Mouse (Mus musculus) limb, embryonic 12.5 days (tissue): ENCODE measurements around the gene 0610009B22Rik. TPM values are rescaled to one million over a fixed set of nuclear protein-coding genes. Genes with fewer than 3 reads are reported as not detected.

Experiments used
- ATAC-seq: fragments of 200-750 bp; cut with Nextera tagmentation; 2 replicates; pipeline ENCODE4 v1.8.0; 2017; ENCODE audit warnings: low read depth, moderate TSS enrichment; ENCODE audit not compliant: insufficient number of reproducible peaks, insufficient read depth, low FRiP score, low TSS enrichment
- H3K27ac ChIP-seq: fragments of 300-500 bp; sonication (generic); 2 replicates; pipeline ENCODE4 v1.5.1; 2016; ENCODE audit warnings: mild to moderate bottlenecking, moderate library complexity
- H3K27me3 ChIP-seq: fragments of 300-500 bp; sonication (generic); 2 replicates; pipeline ENCODE4 v1.6.1; 2016; ENCODE audit warnings: mild to moderate bottlenecking, moderate library complexity
- H3K36me3 ChIP-seq: fragments of 300-500 bp; sonication (generic); 2 replicates; pipeline ENCODE4 v1.6.1; 2016; ENCODE audit warnings: mild to moderate bottlenecking, moderate library complexity
- H3K4me1 ChIP-seq: fragments of 300-500 bp; sonication (generic); replicated peaks from 2 replicates; pipeline ENCODE4 v1.6.1; 2016
- H3K4me2 ChIP-seq: fragments of 300-500 bp; sonication (generic); 2 replicates; pipeline ENCODE4 v1.6.1; 2016; ENCODE audit warnings: mild to moderate bottlenecking, moderate library complexity
- H3K4me3 ChIP-seq: fragments of 300-500 bp; sonication (generic); replicated peaks from 2 replicates; pipeline ENCODE4 v1.5.1; 2016; ENCODE audit warnings: mild to moderate bottlenecking
- H3K9ac ChIP-seq: fragments of 300-500 bp; sonication (generic); replicated peaks from 2 replicates; pipeline ENCODE4 v1.6.1; 2016; ENCODE audit warnings: mild to moderate bottlenecking, moderate library complexity
- H3K9me3 ChIP-seq: fragments of 300-500 bp; sonication (generic); 2 replicates; pipeline ENCODE4 v1.6.1; 2016; ENCODE audit warnings: mild to moderate bottlenecking, moderate library complexity
- WGBS: fragments of 180-500 bp; shearing (Covaris S2); methylation state at CpG from one replicate; pipeline ENCODE4 v1.1.7; 2016; 5-methylcytosine and 5-hydroxymethylcytosine counted together
- polyA plus RNA-seq: library from polyadenylated mRNA; unstranded; fragments of >200 nt; fragmentation: Nextera tagmentation; extraction: Ambion mirVana; gene quantifications from 2 replicates; pipeline ENCODE4 v1.2.1, GENCODE M21; 2016

0610009B22Rik gene
- polyA plus RNA-seq, 1 experiment from 2014 or later, result 100 TPM

DNA sequence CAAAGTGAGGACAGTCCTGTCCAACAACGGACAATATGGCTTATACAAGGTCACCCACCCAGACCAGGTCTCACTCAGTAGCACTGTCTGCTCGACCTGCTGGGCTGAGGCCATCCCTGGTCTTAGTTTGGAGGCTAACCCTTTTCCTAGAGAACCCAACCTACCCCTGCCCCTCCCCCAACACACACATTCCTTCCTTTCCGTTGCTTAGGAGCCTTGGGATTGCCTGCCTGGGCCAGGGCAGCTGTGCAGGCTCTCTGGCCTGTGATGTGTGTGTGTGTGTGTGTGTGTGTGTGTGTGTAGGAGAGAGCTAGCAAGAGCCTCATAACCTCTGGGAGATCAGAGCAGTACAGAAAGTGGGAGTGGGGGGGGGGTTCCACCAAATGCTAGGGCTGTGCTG lies 40.1 kb downstream of the 0610009B22Rik start:
- H3K36me3 ChIP-seq, result peaks cover 23% of the 10 kb centered on the region
- peak overlapping the region; percentile 70 for H3K4me3 ChIP-seq
- 0 out of 2 replicates have a peak, but pooled peaks have one; percentile 22 for ATAC-seq
- WGBS, result 24% methylated on average over 3 of the region's 3 CpGs
- H3K4me1 ChIP-seq, result peaks cover 53% of the 10 kb centered on the region
- no peak overlapping the region; the same call in 1 of the 2 replicates for H3K9ac ChIP-seq
- H3K27ac ChIP-seq, result peak overlapping the region; percentile 83
- peaks cover 8% of the 10 kb centered on the region; the same call in 1 of the 2 replicates for H3K27me3 ChIP-seq
- H3K4me2 ChIP-seq, result peak overlapping the region; percentile 93
- H3K9me3 ChIP-seq, result no peaks in the 10 kb centered on the region; the same call in 1 of the 2 replicates

- peaks cover 57% of the 10 kb centered on the region for H3K4me1 ChIP-seq
- WGBS, result 56% methylated on average over 15 of the region's 15 CpGs
- no peaks in the 10 kb centered on the region; the same call in 1 of the 2 replicates for H3K9me3 ChIP-seq
- peaks cover 11% of the 10 kb centered on the region; the same call in 1 of the 2 replicates for H3K27me3 ChIP-seq
- peaks cover 37% of the 10 kb centered on the region for H3K36me3 ChIP-seq
- ATAC-seq, result no peak
- H3K4me3 ChIP-seq, result 0 out of 2 replicates have a peak overlapping the region, but pooled peaks have one; percentile 4
- H3K4me2 ChIP-seq, result peak overlapping the region; percentile 93
- peak overlapping the region; percentile 83 for H3K27ac ChIP-seq
- no peak overlapping the region for H3K9ac ChIP-seq
Observed at GRCm38 (mm10) chr11:51646751-51647667, 41.7 kb downstream of the 0610009B22Rik start.

GRCm38 (mm10) chr11:51646245-51646644 lies 42.4 kb downstream of the 0610009B22Rik start:
- no peak for ATAC-seq
- H3K4me1 ChIP-seq, result peaks cover 57% of the 10 kb centered on the region

GRCm38 (mm10) chr11:51645293-51645692 lies 43.4 kb downstream of the 0610009B22Rik start:
- H3K9me3 ChIP-seq, result no peaks in the 10 kb centered on the region
- peaks cover 51% of the 10 kb centered on the region for H3K4me1 ChIP-seq
- H3K27ac ChIP-seq, result no peak overlapping the region
- H3K9ac ChIP-seq, result 0 out of 2 replicates have a peak overlapping the region, but pooled peaks have one; percentile 42
- peaks cover 37% of the 10 kb centered on the region for H3K36me3 ChIP-seq
- ATAC-seq, result no peak
- H3K4me2 ChIP-seq, result no peak overlapping the region
- WGBS, result 86% methylated on average over 13 of the region's 13 CpGs
- H3K27me3 ChIP-seq, result peaks cover 11% of the 10 kb centered on the region; the same call in 1 of the 2 replicates
- H3K4me3 ChIP-seq, result no peak overlapping the region

More at GRCm38 (mm10) chr11:51646245-51646644, 42.4 kb downstream of the 0610009B22Rik start:
- Histone ChIP-seq H3K9ac (no peak overlapping the region), H3K27me3 (peaks cover 11% of the 10 kb centered on the region; the same call in 1 of the 2 replicates), H3K4me2 (no peak overlapping the region), H3K27ac (no peak overlapping the region), H3K9me3 (no peaks in the 10 kb centered on the region), H3K36me3 (peaks cover 37% of the 10 kb centered on the region), H3K4me3 (no peak overlapping the region)
- WGBS, result 69% methylated on average over 7 of the region's 7 CpGs

DNA sequence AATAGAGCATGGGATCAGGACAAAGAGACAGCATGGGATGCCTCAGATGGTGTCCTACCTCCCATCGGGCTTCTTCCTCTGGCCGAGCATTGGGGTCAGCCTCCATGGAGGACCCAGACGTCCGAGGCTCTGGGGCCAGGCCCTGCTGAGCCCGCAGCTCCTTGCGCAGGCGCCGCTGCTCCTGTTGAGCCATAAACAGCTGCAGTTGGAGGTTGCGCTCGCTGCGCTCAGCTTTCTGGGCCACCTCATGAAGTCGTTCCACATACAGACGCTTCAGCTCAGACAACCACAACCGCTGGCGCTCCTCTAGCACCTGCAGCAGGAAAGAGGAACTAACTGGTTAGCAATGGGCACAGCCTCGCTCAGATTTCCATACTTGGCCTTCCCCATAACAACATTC lies 44.5 kb downstream of the 0610009B22Rik start:
- H3K4me3 ChIP-seq, result no peak overlapping the region
- 0 out of 2 replicates have a peak, but pooled peaks cover 6% of the 10 kb centered on the region for H3K27me3 ChIP-seq
- peaks cover 37% of the 10 kb centered on the region for H3K36me3 ChIP-seq
- H3K9ac ChIP-seq, result no peak overlapping the region
- peak overlapping the region; percentile 24; the same call in 1 of the 2 replicates for H3K4me2 ChIP-seq
- 76% methylated on average over 16 of the region's 16 CpGs for WGBS
- 0 out of 2 replicates have a peak overlapping the region, but pooled peaks have one; percentile 29 for H3K27ac ChIP-seq
- H3K9me3 ChIP-seq, result no peaks in the 10 kb centered on the region
- ATAC-seq, result no peak
- H3K4me1 ChIP-seq, result peaks cover 40% of the 10 kb centered on the region

DNA sequence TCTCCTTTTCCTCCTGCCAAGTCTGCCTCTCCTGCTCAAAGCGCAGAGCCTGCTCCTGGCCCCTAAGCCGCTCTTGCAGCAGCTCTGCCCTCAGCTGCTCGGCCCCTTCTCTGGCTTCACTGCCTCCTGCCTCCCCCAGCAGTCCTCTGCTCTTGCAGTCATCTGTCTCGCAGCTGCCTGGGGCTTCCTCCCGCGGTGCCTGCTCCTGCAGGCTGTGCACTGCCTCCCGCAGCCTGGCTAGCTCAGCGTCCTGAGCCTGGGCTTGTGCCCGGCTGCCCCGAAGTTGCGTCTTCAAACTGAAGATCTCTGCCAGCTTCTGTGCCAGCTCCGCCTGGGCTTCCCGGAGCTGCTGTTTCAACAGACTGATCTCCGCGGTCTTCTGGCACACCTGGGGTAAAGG lies 44.9 kb downstream of the 0610009B22Rik start:
- WGBS, result 52% methylated on average over 15 of the region's 15 CpGs
- Histone ChIP-seq H3K4me2 (peak overlapping the region; percentile 24; the same call in 1 of the 2 replicates), H3K36me3 (peaks cover 37% of the 10 kb centered on the region), H3K27ac (peak overlapping the region; percentile 29; the same call in 1 of the 2 replicates), H3K27me3 (0 out of 2 replicates have a peak, but pooled peaks cover 6% of the 10 kb centered on the region), H3K9me3 (no peaks in the 10 kb centered on the region), H3K9ac (no peak overlapping the region), H3K4me3 (0 out of 2 replicates have a peak overlapping the region, but pooled peaks have one; percentile 3), H3K4me1 (peaks cover 35% of the 10 kb centered on the region)
- no peak for ATAC-seq

DNA sequence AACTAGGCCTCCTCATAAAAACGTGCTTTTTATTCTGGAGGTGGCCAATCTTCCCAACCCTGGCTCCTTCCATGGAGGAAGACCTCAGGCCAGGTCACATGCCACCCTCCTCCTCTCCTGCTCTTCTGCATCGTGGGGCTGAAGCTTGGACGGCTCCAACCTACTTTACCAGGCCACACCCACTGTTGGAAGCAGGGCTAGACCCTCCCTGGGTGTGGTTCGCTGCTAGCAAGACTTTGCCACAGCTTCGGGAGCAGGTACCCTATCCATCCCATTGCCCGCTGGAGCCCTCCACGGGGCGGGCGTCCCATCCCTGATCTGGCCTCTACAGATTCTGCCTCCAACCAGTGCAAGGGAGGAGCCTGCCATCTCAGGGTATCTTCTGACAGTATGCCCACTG lies 45.5 kb downstream of the 0610009B22Rik start:
- 0 out of 2 replicates have a peak overlapping the region, but pooled peaks have one; percentile 24 for H3K4me2 ChIP-seq
- H3K4me1 ChIP-seq, result peaks cover 30% of the 10 kb centered on the region
- H3K9me3 ChIP-seq, result no peaks in the 10 kb centered on the region
- peak overlapping the region; percentile 29; the same call in 1 of the 2 replicates for H3K27ac ChIP-seq
- ATAC-seq, result no peak
- H3K9ac ChIP-seq, result no peak overlapping the region
- H3K27me3 ChIP-seq, result 0 out of 2 replicates have a peak, but pooled peaks cover 6% of the 10 kb centered on the region
- H3K4me3 ChIP-seq, result no peak overlapping the region
- 77% methylated on average over 9 of the region's 9 CpGs for WGBS
- H3K36me3 ChIP-seq, result peaks cover 37% of the 10 kb centered on the region

GRCm38 (mm10) chr11:51640748-51641147 lies 47.9 kb downstream of the 0610009B22Rik start:
- Histone ChIP-seq H3K9ac (no peak overlapping the region), H3K4me3 (no peak overlapping the region), H3K4me1 (peaks cover 29% of the 10 kb centered on the region), H3K27me3 (0 out of 2 replicates have a peak, but pooled peaks cover 6% of the 10 kb centered on the region), H3K36me3 (peaks cover 36% of the 10 kb centered on the region), H3K27ac (no peak overlapping the region), H3K9me3 (no peaks in the 10 kb centered on the region), H3K4me2 (no peak overlapping the region)
- no peak for ATAC-seq
- 78% methylated on average over 7 of the region's 7 CpGs for WGBS

- peaks cover 28% of the 10 kb centered on the region for H3K4me1 ChIP-seq
- ATAC-seq, result no peak
- no peak overlapping the region; the same call in 1 of the 2 replicates for H3K4me3 ChIP-seq
- no peaks in the 10 kb centered on the region for H3K9me3 ChIP-seq
- H3K27ac ChIP-seq, result peak overlapping the region; percentile 86
- peaks cover 13% of the 10 kb centered on the region for H3K36me3 ChIP-seq
- WGBS, result 70% methylated on average over 5 of the region's 5 CpGs
- H3K9ac ChIP-seq, result no peak overlapping the region
- 0 out of 2 replicates have a peak, but pooled peaks cover 3% of the 10 kb centered on the region for H3K27me3 ChIP-seq
- peak overlapping the region; percentile 52 for H3K4me2 ChIP-seq
Observed at GRCm38 (mm10) chr11:51638497-51638896, 50.2 kb downstream of the 0610009B22Rik start.

- no peaks in the 10 kb centered on the region for H3K9me3 ChIP-seq
- no peak; the same call in 1 of the 2 replicates for ATAC-seq
Observed at GRCm38 (mm10) chr11:51637971-51638414, 50.7 kb downstream of the 0610009B22Rik start.

GRCm38 (mm10) chr11:51636323-51636684 lies 52.4 kb downstream of the 0610009B22Rik start:
- Histone ChIP-seq H3K4me3 (peak overlapping the region; percentile 80), H3K4me2 (peak overlapping the region; percentile 78), H3K9ac (peak overlapping the region; percentile 69), H3K4me1 (peaks cover 25% of the 10 kb centered on the region), H3K9me3 (no peaks in the 10 kb centered on the region), H3K27me3 (no peaks in the 10 kb centered on the region), H3K27ac (peak overlapping the region; percentile 57), H3K36me3 (no peaks in the 10 kb centered on the region)
- WGBS, result 1% methylated on average over 6 of the region's 6 CpGs
- ATAC-seq, result no peak

More at GRCm38 (mm10) chr11:51637971-51638414, 50.7 kb downstream of the 0610009B22Rik start:
- Histone ChIP-seq H3K4me2 (peak overlapping the region; percentile 52), H3K4me1 (peaks cover 25% of the 10 kb centered on the region), H3K27ac (peak overlapping the region; percentile 86), H3K9ac (0 out of 2 replicates have a peak overlapping the region, but pooled peaks have one; percentile 32), H3K4me3 (peak overlapping the region; percentile 26), H3K36me3 (peaks cover 8% of the 10 kb centered on the region), H3K27me3 (no peaks in the 10 kb centered on the region)
- 2% methylated on average over 17 of the region's 17 CpGs for WGBS
